Mouse (Mus musculus) gastrocnemius, postnatal 4 days (tissue): ENCODE measurements around the gene Lin7a. TPM values are rescaled to one million over a fixed set of nuclear protein-coding genes. Genes with fewer than 3 reads are reported as not detected.
"Not testable (repeated sequence)": the region's sequence is repeated elsewhere in the genome, so short reads cannot be mapped to it uniquely, and the experiment has no call there.

Experiments used
- DNase-seq, 2 experiments: peaks; one replicate each; pipeline ENCODE4 v3.0.0; 2021 to 2022; ENCODE audit warnings: low spot score in 2 of 2, mixed read lengths in 2 of 2
- total RNA-seq, 2 experiments: library from RNA; stranded (reverse); gene quantifications; 2 replicates each; pipeline ENCODE4 v1.2.3; 2021

Lin7a gene
- total RNA-seq, 2 experiments from 2014 or later, result 3.0 to 3.1 TPM

DNA sequence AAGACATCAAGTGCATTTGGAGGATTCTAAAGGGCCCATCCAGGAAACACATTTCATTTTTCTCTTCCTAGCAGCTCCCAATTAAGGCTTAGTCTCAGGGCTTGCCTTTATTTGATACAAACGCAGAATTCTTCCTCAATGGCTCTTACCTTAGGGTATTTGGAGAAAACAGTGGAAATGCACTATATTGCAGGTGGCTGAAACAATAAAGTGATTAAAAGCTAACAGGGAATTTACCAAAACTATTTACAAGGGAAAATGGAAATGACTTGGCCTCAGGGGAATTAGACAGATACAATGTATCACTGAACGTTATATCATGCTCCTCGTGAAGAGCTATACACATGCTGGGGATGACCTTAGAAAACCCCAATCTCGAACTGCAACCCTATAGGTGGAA, 35.3 kb upstream of the Lin7a start:
- no peak for DNase-seq

GRCm38 (mm10) chr10:107237076-107237475, 34.4 kb upstream of the Lin7a start:
- no peak for DNase-seq

- no peak for DNase-seq
Observed at GRCm38 (mm10) chr10:107237736-107238135, 33.8 kb upstream of the Lin7a start.

GRCm38 (mm10) chr10:107238151-107238860, 33.2 kb upstream of the Lin7a start:
- no peak for DNase-seq

- DNase-seq, result no peak
Observed at GRCm38 (mm10) chr10:107238861-107239435, 32.5 kb upstream of the Lin7a start.

- DNase-seq, result no peak
Observed at GRCm38 (mm10) chr10:107239651-107240330, 31.7 kb upstream of the Lin7a start.

DNA sequence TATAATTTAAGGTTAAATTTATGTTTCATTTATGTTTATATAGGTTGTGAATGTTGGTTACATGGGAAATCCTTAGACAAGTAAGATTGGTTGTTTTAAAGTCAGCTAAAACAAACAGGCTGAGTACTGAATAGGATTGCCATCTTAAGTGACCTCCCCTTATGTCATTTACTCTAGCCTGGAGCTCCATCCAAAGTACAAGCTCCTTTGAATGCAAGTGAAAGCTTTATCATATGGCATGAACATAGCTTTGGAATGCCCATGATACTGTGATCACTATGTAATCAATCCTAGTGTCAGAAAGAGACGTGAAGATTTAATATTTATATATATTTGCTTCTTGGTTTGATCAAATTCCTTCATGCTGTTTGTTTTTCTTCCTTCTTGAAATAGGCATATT, 31.0 kb upstream of the Lin7a start:
- DNase-seq, result no peak

DNA sequence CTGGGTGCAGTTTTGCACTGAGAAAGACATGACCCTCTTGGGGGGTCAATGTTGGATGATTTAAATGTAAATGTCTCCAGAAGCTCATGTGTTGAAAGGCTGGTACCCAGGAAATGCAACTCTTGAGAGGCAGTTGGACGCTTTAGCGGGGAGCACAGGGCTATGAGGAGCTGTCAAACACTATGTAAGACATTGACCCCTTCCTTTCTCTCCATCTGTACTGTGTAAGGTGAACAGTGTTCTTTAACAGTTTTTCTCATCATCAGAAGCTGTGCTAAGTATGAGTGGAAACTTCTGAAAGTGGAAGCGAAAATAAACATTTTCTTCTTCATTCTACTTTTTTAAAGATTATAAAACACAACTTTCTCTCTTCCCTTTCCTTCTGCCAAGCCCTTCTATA, 30.5 kb upstream of the Lin7a start:
- no peak for DNase-seq

- no peak for DNase-seq
Observed at GRCm38 (mm10) chr10:107241406-107241805, 30.1 kb upstream of the Lin7a start.

DNA sequence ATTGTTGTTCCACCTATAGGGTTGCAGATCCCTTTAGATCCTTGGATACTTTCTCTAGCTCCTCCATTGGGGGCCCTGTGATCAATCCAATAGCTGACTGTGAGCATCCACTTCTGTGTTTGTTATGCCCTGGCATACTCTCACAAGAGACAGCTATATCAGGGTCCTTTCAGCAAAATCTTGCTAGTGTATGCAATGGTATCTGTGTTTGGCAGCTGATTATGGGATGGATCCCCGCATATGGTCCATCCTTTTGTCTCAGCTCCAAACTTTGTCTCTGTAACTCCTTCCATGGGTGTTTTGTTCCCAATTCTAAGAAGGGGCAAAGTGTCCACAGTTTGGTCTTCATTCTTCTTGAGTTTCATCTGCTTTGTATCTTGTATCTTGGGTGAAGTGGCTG, 29.5 kb upstream of the Lin7a start:
- not testable (repeated sequence) for DNase-seq

DNA sequence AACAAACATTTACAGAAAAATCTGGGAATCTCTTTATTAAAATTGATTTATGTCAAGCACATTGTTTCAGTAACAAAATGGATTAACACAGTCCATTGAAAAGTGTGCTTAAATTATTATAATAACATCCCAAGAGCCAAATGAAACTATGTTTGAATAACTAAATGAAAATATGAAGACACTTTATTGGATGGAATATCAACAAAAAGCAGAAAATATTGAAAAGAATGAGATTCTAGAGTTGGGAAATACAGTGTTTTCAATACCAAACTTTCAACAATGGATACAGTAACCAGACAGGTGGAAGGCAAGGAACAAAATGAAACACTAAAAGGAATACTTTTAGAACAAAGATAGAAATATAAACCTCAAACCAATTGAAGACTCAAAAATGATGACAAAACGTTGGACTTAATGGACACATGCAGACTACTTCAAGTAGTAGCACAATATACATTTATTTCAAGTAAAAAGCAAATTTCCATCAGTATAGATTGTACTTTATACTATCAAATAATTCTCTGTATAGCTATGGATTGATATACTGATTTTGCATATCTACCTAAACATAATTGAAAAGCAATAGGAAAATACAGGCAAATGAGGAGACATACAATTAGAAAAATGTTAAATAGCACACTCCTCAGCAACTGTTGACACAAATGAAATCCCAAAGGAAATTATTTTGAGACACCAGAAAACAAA, 28.6 kb upstream of the Lin7a start:
- no peak for DNase-seq

GRCm38 (mm10) chr10:107244211-107244610, 27.3 kb upstream of the Lin7a start:
- no peak for DNase-seq

DNA sequence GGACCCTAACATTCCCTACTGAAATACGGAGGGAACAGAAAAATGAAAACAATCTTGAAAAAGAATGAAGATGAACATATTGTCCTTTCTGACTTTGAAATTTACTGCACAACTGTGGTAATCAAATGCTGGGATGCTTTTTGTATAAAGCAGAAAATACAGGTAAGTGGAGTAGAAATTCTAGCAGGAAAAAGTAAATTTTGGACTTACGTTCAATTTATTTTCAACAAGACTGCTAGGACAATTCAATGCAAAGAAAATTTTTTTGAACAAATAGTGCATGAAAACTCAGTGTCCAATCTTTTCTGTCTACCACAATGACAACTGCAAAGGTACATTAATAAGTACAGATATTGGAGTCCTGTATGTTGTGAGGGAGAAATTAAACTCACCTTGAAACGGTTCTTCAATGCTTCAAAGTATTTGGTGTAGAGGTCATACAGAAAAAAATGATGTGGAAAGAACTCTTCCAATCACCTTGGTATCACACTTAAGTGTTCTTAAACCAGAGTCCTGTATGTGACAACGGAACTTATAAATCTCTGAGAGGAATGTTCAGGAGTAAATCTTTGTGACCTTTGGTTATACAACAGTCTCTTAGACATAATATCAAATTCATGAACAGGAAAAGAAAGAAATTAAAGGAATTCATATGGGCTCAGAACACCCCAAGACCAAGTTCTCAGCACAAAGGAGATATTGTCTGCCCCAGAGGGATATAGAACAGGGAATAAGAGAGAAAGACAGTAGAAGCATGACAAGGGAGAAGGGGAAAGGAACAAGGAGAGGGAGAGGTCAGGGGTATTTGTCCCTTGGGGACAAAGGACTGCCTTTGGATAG, 26.6 kb upstream of the Lin7a start:
- no peak for DNase-seq

GRCm38 (mm10) chr10:107245531-107245840, 26.0 kb upstream of the Lin7a start:
- no peak for DNase-seq

DNA sequence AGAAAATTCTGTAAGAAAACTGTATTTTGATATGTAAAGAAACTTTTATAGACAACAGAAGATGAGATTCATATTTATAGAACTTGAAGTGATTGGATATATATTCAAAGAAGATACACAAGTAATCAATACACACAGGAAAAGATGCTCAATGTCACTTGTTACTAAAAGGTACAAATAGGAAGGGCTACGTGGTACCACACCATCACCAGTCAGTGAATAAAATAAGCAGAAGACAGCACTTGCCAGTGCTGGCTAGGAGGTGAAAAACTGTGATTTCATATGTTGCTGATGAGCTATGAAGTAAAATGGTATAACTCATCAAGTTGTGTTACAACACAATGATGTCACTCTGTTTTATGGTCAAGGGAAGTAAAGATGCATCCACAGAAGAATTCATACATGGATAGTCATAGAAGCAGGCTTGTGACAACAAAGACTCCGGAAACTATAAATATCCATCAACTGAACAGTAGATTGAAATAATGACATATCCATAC, 25.5 kb upstream of the Lin7a start:
- DNase-seq, result no peak

- no peak for DNase-seq
Observed at GRCm38 (mm10) chr10:107247001-107247670, 24.4 kb upstream of the Lin7a start.

- DNase-seq, result no peak
Observed at GRCm38 (mm10) chr10:107248481-107248880, 23.0 kb upstream of the Lin7a start.

GRCm38 (mm10) chr10:107249056-107249455, 22.4 kb upstream of the Lin7a start:
- no peak for DNase-seq

DNA sequence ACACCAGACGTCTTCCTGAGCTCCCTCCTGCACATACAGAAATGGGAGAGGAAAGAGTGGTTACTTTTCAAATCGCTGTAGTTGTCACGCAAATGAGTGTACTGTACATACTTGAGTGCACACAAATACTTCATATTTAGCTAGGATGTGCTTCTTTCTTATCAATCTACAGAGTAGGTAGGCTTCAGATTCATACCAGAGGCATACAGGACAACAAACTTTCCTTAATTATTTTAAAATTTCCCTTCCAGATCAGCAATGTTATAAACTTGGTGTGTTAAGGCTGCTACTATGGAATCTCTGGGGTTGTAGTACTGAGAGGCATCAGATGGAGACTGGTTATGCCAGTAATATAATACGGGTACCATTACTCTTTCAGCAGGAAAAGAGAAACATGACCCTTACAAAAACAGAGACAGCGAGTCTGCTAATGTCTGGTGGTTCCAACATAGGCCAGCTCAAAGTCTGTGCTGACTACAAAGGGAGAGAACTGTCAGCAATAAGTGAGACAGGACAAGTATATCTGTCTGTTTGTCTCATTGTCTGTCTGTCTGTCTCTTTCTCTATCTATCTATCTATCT, 21.8 kb upstream of the Lin7a start:
- DNase-seq, result no peak
